Mouse (Mus musculus) thymus, postnatal 14 days (tissue): ENCODE data around the gene Tubal3.
"Not testable (repeated sequence)": the region's sequence is repeated elsewhere in the genome, so short reads cannot be mapped to it uniquely, and the experiment has no call there.

ENCODE experiments used
- DNase-seq: peaks from one replicate; pipeline ENCODE4 v3.0.0; 2021

Tubal3 gene

DNA sequence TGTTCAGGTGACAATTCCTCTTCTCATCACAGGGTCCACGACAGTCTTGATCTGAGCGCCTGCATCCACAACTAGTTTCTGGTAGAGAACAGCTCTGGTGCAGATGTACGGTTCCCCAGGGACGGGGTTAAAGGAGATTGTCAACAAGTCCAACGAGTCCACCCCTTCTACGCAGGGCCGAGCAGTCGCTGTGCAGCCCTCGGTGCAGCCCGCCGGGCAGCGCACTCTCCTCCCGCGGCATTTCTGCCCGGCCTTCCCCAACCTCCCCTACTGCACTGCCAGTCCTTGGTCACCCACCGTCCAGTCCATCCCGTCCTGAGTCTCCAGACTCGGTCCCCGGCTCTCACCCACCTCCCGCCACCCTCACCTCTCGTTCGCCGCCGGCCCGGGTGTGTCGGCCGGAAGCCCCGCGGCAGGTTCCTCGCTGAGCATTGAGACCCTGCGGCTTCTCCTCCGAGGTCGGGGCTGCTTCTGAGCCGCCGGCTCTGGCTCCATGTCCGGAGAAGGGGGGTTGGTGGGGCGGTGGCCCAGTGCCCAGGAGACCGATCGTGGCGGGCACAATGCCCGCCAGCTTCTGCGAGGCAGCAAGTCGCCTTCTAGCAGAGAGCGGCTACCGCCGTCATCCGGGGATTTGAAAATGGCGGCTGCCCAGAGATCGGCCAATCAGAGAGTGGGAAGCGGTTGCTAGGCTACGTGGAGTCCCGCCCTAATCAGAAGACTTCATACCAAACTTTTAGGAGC, at the start of gene Tubal3, which contains the start of gene Net1:
Gene Tubal3, plus strand, starts transcription at position 704 of the 741 bp plus-strand sequence.
Gene Net1, minus strand, starts transcription at position 650 of the 741 bp plus-strand sequence.
- peak; percentile 90 for DNase-seq

DNA sequence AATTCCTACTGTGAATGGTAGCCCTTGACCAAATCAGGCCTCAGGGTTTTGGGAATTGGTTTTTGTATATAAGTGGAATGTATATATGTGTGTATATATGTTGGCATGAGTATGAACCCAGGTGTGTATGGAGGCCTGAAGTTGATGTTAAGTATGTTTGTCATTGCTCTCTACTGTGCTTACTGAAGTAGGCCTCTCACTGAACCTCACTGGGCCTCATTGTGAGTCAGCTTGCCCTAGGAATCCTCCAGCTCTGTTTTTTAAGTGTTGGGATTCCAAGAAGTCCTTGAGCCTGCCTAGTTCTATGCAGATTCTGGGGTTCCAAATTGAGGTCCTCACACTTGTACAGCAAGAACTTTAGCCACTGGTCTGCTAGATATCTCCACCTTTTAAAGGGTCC, 48.2 kb upstream of the Tubal3 start:
- DNase-seq = no peak

DNA sequence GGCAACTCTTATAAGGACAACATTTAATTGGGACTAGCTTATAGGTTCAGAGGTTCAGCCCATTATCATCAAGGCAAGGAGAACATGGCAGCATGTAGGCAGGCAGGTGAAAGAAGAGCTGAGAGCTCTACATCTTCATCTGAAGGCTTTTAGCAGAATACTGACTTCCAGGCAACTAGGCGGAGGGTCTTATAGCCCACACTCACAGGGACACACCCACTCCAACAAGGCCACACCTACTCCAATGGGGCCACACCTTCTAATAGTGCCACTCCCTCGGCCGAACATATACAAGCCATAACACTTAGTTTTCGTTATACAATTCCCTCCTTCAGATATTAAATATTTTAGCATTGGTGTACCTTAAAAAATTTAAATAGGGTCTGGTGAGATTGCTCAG, 45.2 kb upstream of the Tubal3 start:
- no peak for DNase-seq

DNA sequence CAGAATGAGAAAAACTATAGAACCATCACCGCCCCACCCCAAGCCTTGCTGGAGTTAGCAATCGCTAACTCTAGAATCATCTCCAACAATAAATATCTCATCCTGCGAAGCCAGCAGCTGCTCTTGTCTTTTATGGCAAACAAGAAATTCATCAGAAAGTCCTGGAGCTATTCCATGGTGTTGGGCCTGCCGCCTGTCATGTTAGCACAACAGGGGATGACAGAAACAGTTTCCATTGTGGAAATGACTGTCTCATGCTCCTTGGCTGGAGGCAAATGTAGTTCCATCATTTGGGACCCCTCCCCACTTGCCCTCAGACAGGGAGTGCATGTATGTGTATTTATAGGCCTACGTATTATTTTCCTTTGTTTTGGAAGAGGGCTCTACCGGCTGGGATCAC, 41.6 kb upstream of the Tubal3 start:
- no peak for DNase-seq

- no peak for DNase-seq
Observed at GRCm38 (mm10) chr13:3877185-3877584, 40.9 kb upstream of the Tubal3 start.

DNA sequence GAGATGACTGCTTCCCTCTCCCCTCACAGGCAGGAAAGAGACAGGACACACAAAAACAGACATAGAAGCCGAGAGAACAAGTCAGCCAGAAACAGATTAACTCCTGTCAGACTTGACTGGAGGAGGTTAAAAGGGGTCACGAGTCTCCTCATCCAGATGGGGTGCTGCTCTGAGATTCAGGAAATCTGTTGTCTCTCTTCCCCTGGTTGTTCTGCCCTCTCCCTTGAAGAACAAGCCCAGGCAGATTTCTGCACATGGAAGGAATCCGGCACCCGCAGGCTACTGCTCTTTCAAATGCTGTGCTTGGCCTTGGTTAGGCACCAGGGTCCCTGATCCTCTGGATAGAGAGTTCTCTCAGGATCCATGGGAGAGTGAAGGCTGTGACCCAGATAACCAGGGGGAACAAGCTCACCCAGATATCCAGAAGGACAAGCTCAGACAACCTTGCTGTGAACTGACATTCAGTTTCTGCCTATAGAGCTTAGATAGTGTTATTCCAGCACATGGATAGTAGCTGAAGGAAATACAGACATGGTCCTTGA, 40.3 kb upstream of the Tubal3 start:
- DNase-seq = no peak

GRCm38 (mm10) chr13:3886663-3887062, 31.4 kb upstream of the Tubal3 start:
- no peak for DNase-seq

- DNase-seq = no peak
Observed at GRCm38 (mm10) chr13:3889111-3889510, 29.0 kb upstream of the Tubal3 start.

- DNase-seq = no peak
Observed at GRCm38 (mm10) chr13:3890061-3890460, 28.0 kb upstream of the Tubal3 start.

- DNase-seq = no peak
Observed at GRCm38 (mm10) chr13:3891479-3892087, 26.5 kb upstream of the Tubal3 start.

DNA sequence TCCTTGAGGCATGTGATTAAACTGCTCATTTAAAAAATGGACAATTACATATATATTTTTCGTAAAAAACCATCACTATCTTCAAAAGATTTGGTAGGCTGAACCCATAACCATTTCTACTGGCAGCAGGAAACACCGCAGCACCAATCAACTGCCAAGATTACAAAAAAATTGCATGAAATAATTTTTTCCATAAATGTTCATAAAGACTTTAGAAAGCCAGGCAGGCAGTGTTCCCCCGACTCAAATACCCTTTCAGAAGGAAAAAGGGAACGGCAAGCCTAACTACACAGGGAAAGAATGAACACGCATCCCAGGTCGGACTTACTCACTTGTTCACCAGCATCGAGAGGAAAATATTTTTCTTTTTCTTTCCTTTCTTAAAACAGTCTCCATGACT, 25.5 kb upstream of the Tubal3 start:
- peak; percentile 12 for DNase-seq

- DNase-seq = peak; percentile 96
Observed at GRCm38 (mm10) chr13:3893126-3893734, 24.8 kb upstream of the Tubal3 start.

- no peak for DNase-seq
Observed at GRCm38 (mm10) chr13:3894549-3894948, 23.5 kb upstream of the Tubal3 start.

- no peak for DNase-seq
Observed at GRCm38 (mm10) chr13:3895397-3895980, 22.6 kb upstream of the Tubal3 start.

DNA sequence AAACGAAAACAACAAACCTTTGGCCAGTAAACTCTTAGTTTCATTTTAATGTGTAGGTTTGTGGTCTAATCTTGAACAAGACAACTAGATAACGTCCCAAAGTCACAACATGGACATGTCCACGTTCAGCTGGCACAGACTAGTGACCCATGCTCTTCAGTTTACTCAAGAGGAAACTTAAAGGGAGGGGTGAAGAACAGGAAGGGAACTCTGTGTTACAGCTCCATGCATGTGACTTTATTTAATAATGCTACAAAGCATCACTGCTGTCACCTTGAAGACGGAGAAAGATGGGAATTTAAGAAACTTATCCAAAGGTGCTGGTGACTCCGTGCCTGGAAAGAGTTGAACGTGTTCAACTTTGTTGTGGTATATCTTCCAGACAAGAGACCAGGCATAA, 22.0 kb upstream of the Tubal3 start:
- no peak for DNase-seq

- DNase-seq = peak; percentile 79
Observed at GRCm38 (mm10) chr13:3896913-3897312, 21.2 kb upstream of the Tubal3 start.

- not testable (repeated sequence) for DNase-seq
Observed at GRCm38 (mm10) chr13:3898202-3898601, 19.9 kb upstream of the Tubal3 start.

DNA sequence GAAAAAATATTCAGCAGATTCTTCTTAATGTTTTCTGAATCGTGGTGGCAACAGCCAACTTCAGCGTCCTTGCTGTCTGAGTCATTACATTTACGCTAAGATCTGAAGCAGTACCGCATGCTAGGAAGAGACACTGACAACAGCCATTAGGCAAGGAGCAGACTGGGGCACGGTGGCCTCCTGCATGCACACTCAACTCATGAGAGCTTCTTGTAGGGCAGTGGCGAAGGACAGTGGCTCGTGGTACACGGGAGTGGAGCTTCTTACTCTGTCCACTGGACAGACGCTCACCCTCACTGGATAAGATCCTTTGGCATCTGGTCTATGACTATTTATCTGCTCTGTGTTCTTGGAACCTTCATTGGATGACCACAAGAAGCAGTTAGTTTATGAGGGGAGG, 18.8 kb upstream of the Tubal3 start:
- DNase-seq = no peak

DNA sequence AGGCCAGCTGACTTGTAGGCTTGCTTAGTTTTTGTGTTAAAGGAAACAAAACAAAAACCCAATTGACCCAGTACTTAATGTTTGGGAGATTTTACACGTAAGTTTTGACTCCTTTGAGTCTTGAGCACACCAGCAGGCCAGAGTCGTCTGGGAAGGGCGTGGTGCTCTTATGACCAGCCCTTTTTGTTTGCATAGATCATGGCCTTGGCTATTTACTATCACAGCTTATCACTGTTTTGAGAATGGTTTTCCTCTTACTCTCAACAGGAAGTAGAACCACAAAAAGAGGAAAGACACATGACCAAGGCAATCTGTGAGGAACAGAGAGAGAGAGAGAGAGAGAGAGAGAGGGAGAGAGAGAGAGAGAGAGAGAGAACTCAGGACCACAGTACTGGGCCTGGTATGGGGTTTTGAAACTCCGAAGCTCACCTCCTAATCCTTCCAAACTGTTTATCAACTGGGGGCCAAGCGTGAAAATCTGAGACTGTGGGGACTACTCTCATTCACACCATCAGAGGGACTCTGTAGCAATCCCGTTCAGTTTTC, 10.8 kb upstream of the Tubal3 start:
- DNase-seq = no peak

DNA sequence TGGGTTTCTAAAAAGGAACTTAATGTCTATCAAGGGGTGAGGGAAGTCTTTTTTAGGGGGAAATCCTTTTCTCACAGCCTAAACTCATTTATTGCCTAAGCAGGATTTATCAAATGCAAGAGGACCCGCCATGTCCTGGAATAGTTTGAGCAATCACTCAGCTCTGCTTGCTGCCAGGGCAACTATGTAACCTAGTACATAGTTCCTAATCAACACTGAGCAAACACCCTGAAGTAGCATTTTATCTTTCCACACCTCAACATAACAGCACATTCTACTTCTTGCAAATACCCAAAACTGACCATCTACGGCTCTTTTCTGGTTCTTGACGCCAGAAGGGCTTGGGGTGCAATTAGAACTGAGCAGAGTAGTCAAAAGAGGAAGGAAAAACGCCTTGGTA, 9.8 kb upstream of the Tubal3 start:
- no peak for DNase-seq

GRCm38 (mm10) chr13:3910356-3910755, 7.7 kb upstream of the Tubal3 start:
- DNase-seq = no peak

- no peak for DNase-seq
Observed at GRCm38 (mm10) chr13:3913504-3913903, 4.6 kb upstream of the Tubal3 start.

DNA sequence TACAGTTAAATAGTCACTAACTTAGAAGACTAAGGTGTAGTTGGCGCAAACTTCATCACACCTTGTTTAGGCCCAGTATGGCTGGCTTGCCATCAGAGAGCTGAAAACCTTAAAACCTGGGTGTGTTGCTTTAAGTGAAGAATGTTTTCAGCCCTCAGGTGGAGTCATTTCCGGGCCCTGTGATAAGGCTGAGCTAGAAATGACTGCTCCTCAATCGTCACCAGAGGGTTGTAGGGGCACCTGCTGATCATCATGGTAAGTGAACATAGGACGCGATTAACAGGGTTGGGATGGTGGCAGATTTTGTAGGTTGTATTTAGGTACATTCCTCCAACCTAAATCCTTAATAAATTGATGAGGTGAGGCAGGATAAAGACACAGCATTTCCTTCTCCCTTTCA, 6.4 kb downstream of the Tubal3 start:
- no peak for DNase-seq
